Mouse (Mus musculus): Measurements from ENCODE around the gene Sgf29. TPM values are rescaled to one million over a fixed set of nuclear protein-coding genes. Genes with fewer than 3 reads are reported as not detected.

Sgf29 gene
- 42.4 and 47.9 TPM in 2 replicates for polyA plus RNA-seq (2012; rRNA removed; ENCODE audit: low replicate concordance)

DNA sequence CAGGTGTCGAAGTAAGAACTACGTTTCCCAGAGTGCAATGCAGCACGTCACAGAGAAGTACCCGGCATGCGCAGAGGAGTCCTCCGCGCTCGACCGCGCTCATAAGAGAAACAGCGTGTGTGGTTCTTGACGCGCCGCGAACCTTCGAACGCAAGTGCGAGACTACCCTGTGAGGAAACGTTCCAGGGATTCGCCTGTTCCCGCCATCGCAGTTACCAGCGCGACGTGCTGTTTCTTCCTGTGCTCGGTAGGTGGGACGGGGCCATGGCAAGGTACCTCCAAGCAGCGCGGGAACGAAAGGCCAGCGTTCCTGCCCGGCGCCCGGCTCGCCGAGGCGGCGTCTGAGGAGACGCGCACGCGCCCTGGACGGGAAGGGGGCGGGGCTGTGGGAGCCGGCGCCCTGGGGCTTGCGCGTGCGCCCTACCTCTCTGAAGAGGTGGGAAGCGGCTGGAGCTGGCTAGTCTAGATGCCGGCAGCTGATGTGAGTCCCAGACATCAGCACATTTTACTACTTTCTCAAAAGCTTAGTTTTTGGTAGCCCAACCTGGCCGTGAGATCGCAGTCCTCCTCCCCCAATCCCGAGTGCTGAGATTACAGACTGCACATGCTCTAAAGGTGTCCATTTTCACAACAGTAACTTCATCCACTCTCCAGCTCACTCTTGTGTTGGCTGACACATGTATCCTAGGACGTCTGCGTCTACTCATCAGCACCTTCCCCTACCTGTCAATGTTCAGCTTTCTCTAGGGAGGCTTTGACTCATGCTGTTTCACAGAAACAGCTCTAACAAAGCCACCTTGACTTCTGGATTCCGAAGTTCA is at the start of gene Sgf29:
Sgf29 (plus strand) TSS at position 79 of the 821 bp plus-strand sequence.

DNA sequence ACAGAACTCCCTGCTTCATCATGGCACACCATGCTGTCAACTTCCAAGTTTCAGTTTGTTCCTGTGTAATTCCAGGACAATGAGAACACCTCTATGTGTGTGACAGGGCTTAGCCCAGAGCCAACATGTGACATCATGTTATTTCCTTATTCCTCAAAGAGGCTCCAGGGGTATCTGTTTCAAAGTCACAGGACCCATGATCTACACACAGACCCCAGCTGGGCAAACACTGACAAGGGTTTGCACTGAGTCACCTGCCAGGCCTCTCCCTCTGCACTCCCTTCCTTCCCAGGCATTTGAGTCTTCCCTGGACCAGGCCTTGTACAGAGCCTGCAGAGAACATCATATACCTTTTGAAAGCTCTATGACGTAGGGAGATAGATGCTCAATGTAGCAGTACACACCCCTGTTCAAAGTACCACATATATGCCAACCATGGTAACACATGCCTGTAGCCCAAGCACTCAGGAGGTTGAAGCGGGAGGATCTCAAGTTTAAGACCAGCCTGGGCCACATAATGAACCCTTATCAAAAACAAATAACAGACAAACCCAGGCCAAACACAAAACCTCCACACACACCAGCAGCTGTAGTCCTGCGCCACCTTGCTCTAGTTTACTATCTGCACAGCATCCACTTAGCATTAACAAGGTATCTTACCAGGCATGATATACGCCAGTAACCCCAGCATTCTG is 18.1 kb upstream of the Sgf29 start, which contains the start of gene Nupr1:
Nupr1 (minus strand) TSS at position 38 of the 695 bp plus-strand sequence.

DNA sequence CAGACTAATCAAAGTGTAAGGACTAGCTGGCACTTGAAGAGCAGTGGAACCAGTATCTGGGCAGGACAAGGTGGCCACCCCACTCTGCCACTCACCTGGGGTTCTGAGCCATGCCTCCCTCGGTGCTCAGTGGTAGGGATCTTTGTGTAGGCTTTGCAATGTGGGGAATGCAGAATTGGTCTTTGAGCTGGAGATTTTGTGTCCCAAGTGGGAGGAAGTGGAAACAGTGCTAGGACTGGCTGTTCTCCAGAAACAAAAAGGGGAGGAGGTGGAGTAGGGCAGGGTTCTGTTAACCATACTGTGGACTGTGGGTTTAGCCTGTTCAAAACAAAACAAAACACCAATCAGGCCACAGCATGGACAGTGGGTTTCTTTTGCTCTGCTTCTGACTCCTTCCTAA is 27.1 kb downstream of the Sgf29 start, which contains the start of gene Sult1a1:
Sult1a1 (minus strand) TSS at position 226 of the 400 bp plus-strand sequence.

DNA sequence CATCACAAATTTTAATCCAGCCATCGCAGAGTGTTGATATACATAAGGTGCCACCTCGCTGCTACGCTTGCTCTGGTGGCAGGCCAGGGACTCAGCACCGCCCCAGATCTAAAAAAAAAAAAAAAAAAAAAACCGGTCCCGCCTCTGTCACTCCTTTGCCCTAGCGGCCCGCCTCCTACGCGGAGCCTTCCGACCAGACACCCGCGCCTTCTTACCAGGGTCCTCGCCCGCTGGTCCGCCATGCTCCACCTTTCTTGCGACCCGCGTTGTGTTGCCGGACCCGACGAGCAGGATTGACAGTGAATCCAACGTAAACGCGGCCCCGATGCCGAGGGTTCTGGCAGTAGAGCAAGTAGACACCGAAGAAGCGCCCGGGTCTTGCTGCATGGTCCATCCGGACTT is 46.1 kb downstream of the Sgf29 start, which contains the start of gene Bola2:
Bola2 (plus strand) TSS at position 192 of the 402 bp plus-strand sequence.

DNA sequence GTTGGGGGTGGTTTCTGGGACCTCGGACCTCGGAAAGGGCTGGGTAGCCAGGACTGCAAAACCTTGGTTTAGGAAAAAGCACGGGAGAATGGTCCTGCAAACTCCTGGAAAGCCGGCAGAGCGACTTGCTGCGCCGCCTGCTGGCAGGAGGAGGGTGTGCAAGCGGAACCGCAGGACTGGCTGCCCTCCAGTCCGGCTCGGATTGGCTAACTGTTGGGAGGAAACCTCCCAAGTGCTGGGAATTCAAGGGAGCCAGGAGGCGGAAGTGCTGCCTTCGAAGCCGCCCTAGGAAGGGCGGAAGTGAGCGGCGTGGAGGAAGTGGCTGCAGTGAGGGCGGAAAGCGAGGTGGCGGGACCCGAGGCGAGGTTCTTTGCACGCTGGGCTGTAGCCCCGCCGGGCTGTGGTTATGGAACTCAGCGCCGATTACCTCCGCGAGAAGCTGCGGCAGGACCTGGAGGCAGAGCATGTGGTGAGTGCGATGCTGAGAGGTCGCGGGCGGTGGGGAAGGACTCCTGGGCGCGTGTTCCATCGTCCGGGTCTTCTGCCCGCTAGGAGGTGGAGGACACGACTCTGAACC is 46.6 kb downstream of the Sgf29 start, which contains the start of gene Slx1b:
Slx1b (minus strand) TSS at position 154 of the 577 bp plus-strand sequence.

DNA sequence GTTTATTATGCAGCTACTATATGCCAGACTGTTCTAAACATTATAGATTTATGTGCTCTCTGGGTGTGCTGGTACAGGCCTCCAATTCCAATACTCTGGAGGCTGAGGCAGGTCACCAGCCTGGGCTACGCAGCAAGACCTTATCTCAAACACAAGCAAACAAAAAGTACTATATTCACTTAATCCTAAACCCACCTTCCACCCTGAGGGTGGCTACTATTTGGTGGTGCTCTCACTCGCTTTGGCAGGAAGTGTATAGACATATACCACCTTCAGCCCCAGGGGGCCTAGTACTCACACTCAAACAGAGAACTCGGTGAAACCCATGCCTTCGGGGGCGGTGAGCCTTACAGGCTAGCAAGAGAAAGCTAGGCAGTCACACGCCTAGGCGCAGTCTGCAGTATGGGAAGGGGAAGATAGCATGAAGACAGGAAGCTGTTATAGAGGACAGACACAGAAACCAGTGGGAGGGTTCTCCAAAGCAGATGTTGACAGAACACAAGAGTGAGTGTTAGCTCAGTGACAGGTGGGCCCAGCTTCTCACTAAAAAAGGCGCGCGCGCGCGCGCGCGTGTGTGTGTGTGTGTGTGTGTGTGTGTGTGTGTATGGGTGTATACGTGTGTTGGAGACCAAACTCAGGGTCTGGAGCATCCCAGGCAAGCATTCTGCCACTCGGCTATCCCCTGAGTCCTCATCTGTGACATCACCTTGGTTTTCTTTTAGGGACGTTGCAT is 58.5 kb downstream of the Sgf29 start, which contains the start of gene Coro1a:
Coro1a (minus strand) TSS at position 346 of the 733 bp plus-strand sequence.

Other genes with a start within 250 kb of the Sgf29 start
- 0.46 and 1.2 TPM in 2 replicates for gene Cd19, start 234.4 kb upstream of the Sgf29 start, polyA plus RNA-seq (2012; rRNA removed; ENCODE audit: low replicate concordance)
- gene Rabep2, start 220.6 kb upstream of the Sgf29 start, polyA plus RNA-seq (2012; rRNA removed; ENCODE audit: low replicate concordance), result 24.8 and 29.5 TPM in 2 replicates
- 0.07 and 0.54 TPM in 2 replicates for gene Atp2a1, start 186.2 kb upstream of the Sgf29 start, polyA plus RNA-seq (2012; rRNA removed; ENCODE audit: low replicate concordance)
- gene Sh2b1, start 173.9 kb upstream of the Sgf29 start, polyA plus RNA-seq (2012; rRNA removed; ENCODE audit: low replicate concordance), result 51.5 and 81.0 TPM in 2 replicates
- 126 and 142 TPM in 2 replicates for gene Tufm, start 161.9 kb upstream of the Sgf29 start, polyA plus RNA-seq (2012; rRNA removed; ENCODE audit: low replicate concordance)
- gene Atxn2l, start 145.9 kb upstream of the Sgf29 start, polyA plus RNA-seq (2012; rRNA removed; ENCODE audit: low replicate concordance), result 95.1 and 150 TPM in 2 replicates
- gene Eif3c, start 82.9 kb upstream of the Sgf29 start, polyA plus RNA-seq (2012; rRNA removed; ENCODE audit: low replicate concordance), result 113 and 137 TPM in 2 replicates
- gene Apobr, start 64.4 kb upstream of the Sgf29 start, polyA plus RNA-seq (2012; rRNA removed; ENCODE audit: low replicate concordance), result 15.7 and 20.1 TPM in 2 replicates
- 62.6 and 86.0 TPM in 2 replicates for gene Cln3, start 63.5 kb upstream of the Sgf29 start, polyA plus RNA-seq (2012; rRNA removed; ENCODE audit: low replicate concordance)
- 0.27 and 0.28 TPM in 2 replicates for gene Il27, start 54.4 kb upstream of the Sgf29 start, polyA plus RNA-seq (2012; rRNA removed; ENCODE audit: low replicate concordance)
- 50.9 and 128 TPM in 2 replicates for gene Nupr1, start 18.4 kb upstream of the Sgf29 start, polyA plus RNA-seq (2012; rRNA removed; ENCODE audit: low replicate concordance)
- gene Sult1a1, start 27.1 kb downstream of the Sgf29 start, polyA plus RNA-seq (2012; rRNA removed; ENCODE audit: low replicate concordance), result 134 and 428 TPM in 2 replicates
- gene Bola2, start 46.1 kb downstream of the Sgf29 start, polyA plus RNA-seq (2012; rRNA removed; ENCODE audit: low replicate concordance), result 46.0 and 59.1 TPM in 2 replicates
- 25.3 and 25.7 TPM in 2 replicates for gene Slx1b, start 46.5 kb downstream of the Sgf29 start, polyA plus RNA-seq (2012; rRNA removed; ENCODE audit: low replicate concordance)
- gene Coro1a, start 58.5 kb downstream of the Sgf29 start, polyA plus RNA-seq (2012; rRNA removed; ENCODE audit: low replicate concordance), result 53.1 and 109 TPM in 2 replicates
- 300 and 302 TPM in 2 replicates for gene Mapk3, start 110.3 kb downstream of the Sgf29 start, polyA plus RNA-seq (2012; rRNA removed; ENCODE audit: low replicate concordance)
- gene Gdpd3, start 117.0 kb downstream of the Sgf29 start, polyA plus RNA-seq (2012; rRNA removed; ENCODE audit: low replicate concordance), result 87.6 and 213 TPM in 2 replicates
- gene Ypel3, start 127.6 kb downstream of the Sgf29 start, polyA plus RNA-seq (2012; rRNA removed; ENCODE audit: low replicate concordance), result 325 and 329 TPM in 2 replicates
- gene Tbx6, start 132.2 kb downstream of the Sgf29 start, polyA plus RNA-seq (2012; rRNA removed; ENCODE audit: low replicate concordance), result 3.3 and 4.2 TPM in 2 replicates
- 140 and 221 TPM in 2 replicates for gene Ppp4c, start 143.2 kb downstream of the Sgf29 start, polyA plus RNA-seq (2012; rRNA removed; ENCODE audit: low replicate concordance)
- 18.0 and 75.6 TPM in 2 replicates for gene Fam57b, start 148.4 kb downstream of the Sgf29 start, polyA plus RNA-seq (2012; rRNA removed; ENCODE audit: low replicate concordance)
- not detected in 2 replicates for gene 4930451I11Rik, start 182.3 kb downstream of the Sgf29 start, polyA plus RNA-seq (2012; rRNA removed; ENCODE audit: low replicate concordance)
- not detected in 2 replicates for gene Doc2a, start 198.1 kb downstream of the Sgf29 start, polyA plus RNA-seq (2012; rRNA removed; ENCODE audit: low replicate concordance)
- 3.5 and 11.6 TPM in 2 replicates for gene Hirip3, start 212.7 kb downstream of the Sgf29 start, polyA plus RNA-seq (2012; rRNA removed; ENCODE audit: low replicate concordance)
- 47.8 and 60.5 TPM in 2 replicates for gene Ino80e, start 213.1 kb downstream of the Sgf29 start, polyA plus RNA-seq (2012; rRNA removed; ENCODE audit: low replicate concordance)
- gene Taok2, start 235.4 kb downstream of the Sgf29 start, polyA plus RNA-seq (2012; rRNA removed; ENCODE audit: low replicate concordance), result 94.6 and 122 TPM in 2 replicates

Data from subcutaneous adipose tissue, adult 2 months (tissue).